Mouse (Mus musculus) G1E-ER4 (cell line): ENCODE data around the gene Zfp941. TPM values are rescaled to one million over a fixed set of nuclear protein-coding genes. Genes with fewer than 3 reads are reported as not detected.

Experiments used
- GATA1 ChIP-seq: IDR thresholded peaks from one replicate; pipeline ENCODE4 v1.8.0; 2012; ENCODE audit warnings: low read length, inconsistent platforms
- polyA plus RNA-seq: library from polyadenylated mRNA; stranded (reverse); fragments of >175 nt; gene quantifications from 2 replicates; pipeline ENCODE4 v1.2.3, GENCODE M21; 2012

Gene Zfp941
- polyA plus RNA-seq: not detected in 2 replicates

- TF ChIP-seq GATA1: no peak
Measured at GRCm38 (mm10) chr7:140821653-140822329, at the start of gene Zfp941. Gene Zfp941, minus strand, starts transcription at chr7:140822178.

DNA sequence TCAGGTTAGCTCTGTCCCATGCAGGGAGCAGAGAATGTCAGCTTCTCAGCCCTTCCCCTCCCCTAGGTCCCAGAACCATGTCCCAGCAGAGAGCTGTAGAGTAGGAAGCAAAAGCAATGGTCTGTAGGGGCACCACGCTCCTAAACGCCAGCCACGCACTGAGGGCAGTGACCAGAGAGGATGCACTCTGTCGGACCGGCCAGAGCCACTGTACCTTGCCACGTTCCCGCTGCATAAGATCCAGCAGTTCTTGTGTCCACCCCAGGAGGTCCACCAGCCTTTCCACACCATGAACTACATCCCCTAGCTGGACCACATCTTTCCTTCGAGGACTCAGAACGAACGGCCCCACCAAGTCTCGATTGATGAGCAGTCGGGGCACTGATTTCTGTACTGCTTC lies 42.8 kb upstream of the Zfp941 start:
- no peak for TF ChIP-seq GATA1

DNA sequence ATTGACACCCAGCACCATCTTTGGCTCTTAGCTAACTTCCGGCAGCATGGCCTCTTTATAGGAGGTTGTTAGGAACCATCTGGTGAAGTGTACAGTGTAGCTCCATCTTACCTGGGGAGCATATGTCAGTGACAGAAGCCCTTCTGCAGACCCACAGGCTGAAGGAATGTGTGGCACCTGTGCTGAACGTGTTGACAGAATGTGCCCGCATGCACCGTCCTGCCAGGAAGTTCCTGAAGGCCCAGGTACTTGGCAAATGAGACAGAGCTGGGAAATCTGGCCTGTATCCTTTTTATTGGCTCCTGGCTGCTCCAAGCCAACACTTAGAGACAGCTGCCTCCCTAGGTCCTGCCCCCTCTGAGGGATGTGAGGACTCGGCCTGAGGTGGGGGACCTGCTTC lies 38.8 kb upstream of the Zfp941 start:
- TF ChIP-seq GATA1: no peak

DNA sequence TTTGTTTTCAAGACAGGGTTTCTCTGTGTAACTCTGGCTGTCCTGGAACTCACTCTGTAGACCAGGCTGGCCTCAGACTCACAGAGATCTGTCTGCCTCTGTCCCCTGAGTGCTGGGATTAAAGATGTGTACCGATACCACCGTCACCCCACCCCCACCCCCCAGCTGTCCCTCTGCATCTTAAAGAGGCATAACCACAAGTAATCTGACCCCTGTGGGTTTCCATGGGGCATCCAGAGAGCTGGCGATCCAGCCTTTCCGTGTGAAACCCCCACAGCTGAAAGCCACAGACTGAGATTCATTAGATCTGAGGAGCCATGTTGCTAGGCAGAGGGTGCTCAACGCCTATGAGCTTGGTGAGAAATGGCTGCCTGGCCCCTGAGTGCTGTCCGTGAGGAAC lies 38.0 kb upstream of the Zfp941 start:
- no peak for TF ChIP-seq GATA1

- no peak for TF ChIP-seq GATA1
Measured at GRCm38 (mm10) chr7:140858746-140859145, 36.8 kb upstream of the Zfp941 start.

GRCm38 (mm10) chr7:140857550-140858505 lies 35.9 kb upstream of the Zfp941 start, which contains the start of gene Bet1l:
Gene Bet1l, minus strand, starts transcription at chr7:140857577.
- no peak for TF ChIP-seq GATA1

DNA sequence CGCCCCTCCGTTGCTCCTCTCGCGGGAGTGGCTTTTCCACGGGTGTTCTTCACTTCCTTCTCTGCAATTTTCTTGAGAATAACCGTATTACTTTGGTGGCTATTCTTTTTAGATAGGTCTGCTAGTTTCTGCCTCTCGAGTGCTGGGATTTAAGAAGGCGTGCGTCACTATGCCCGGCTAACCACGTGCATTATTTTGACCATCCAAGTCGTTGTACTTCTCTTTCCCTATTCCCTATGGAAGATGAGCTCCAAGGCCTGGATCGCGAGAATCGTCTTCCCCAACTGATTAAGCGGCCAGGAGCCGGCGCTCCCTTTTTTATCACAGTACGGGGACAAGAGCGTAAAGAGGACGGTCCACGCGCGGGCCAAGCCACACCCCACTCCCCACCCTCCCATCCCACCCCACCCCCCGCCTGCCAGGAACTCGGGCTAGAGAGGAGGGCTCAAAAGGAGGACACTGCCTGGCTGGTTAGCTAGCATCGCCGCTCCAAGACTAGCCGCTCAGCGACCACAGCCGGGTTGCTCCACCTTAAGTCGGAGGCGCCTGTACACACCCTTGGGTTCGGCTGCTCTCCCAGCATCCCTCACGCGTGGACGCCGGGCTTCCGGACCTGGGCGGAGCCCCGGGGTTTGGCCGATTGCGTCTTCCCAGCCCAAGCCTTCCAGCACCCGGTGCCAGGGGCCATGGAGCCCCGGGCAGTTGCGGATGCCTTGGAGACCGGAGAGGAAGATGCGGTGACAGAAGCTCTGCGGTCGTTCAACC lies 35.0 kb upstream of the Zfp941 start, which contains the start of gene Ric8a:
TSS of gene Ric8a (plus strand) at position 173 of the 765 bp plus-strand sequence.
- TF ChIP-seq GATA1: no peak

DNA sequence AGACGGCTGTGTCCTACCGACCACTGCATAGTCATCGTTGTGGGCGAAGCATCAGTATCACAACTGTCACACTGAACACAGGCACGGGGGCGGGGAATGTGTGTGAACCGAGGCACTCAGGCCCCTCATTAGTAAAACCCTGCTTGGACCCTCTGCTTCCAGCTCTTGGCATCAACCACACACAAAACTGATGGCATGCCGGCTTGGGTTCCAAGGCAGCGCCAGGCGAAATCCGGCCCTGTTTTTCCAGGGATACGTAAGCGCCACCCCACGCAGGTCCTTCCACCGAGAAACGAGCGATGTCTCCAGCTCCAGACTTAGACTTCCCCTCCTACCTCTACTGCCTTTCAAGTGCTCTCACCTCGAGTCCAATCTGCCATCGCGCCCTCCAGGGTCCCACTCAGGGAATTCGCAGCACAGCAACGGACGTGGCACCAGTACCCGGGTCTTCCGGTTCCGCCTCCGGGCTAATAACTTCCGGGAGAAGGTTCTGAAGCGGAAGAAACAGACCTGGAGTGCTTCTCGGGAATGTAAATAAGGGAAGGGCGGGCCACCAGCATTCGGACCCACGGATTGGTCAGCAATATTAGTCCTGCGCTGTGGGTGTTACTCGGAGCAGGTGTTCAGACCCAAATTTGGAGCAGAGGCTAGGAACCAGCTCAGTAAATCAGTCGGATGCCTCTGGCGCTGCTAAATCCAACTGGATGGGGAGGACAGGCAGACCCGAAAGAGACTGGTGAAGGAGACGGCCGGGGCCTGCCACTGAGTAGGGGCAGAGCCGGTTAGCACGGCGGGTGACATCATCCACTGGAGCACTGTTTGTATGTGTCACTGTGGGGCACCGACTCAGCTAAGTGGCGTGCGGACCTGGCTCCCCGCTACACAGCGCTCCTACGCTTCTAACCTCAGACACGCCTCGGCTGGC lies 34.1 kb upstream of the Zfp941 start, which contains the start of gene Gm45785:
TSS of gene Gm45785 (minus strand) at position 472 of the 925 bp plus-strand sequence.
- TF ChIP-seq GATA1: no peak

DNA sequence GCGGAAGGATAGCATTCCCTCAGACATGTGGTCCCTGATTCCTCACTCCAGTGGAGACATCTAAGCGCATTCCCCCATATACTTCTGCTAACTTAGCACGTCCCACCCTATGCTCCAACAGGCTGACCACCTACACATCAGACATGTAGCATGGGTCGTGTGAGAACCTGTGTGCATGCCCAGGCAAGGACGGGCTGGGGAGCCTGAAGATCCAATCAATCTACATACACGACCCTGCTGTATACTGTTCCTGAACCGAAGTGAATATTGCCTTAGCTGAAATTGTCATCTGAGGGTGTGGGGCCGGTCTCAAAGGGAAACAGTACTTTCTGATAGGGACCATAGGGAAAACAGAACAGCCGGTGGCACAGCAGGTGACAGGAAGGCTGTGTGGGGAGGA lies 33.2 kb upstream of the Zfp941 start:
- no peak for TF ChIP-seq GATA1

DNA sequence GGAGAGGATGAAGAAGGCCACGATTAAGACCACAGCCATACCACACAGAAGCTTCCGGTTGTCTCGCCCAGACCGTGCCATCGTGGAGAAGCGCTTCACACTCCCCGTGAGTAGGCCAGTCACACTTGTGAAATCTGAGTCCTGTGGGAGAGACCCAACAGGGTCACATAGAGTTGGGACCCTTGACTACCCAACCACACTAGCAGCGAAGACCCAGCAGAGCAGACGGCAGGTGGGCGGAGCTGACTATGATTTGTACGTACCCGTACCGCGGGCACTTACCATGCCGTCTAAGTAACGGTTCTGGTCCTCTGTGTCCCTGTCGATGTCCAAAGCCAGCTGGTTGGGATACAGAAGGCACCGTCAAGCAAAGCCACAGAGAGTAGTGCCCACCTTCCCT lies 32.5 kb upstream of the Zfp941 start:
- no peak for TF ChIP-seq GATA1

- TF ChIP-seq GATA1: no peak
Measured at GRCm38 (mm10) chr7:140853386-140853785, 31.4 kb upstream of the Zfp941 start.

DNA sequence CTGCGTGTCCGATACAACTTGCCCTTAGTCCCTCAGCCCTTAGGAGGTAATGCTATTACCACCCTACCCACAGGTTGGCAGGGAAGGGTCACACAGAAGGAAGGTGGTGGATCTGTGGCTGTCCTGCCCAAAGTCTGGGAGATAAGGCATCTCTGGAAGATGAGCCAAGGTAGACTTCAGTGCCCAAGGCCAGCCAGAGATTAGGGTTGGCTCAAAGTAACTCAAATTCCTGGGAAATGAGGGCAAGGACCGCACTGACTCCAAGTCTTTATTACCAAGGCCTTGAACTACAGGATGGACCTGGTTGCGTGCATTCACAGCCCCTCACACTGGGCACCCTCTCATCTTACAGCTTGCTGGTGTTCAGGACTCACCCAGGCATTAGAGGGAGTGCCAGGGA lies 29.9 kb upstream of the Zfp941 start:
- no peak for TF ChIP-seq GATA1

DNA sequence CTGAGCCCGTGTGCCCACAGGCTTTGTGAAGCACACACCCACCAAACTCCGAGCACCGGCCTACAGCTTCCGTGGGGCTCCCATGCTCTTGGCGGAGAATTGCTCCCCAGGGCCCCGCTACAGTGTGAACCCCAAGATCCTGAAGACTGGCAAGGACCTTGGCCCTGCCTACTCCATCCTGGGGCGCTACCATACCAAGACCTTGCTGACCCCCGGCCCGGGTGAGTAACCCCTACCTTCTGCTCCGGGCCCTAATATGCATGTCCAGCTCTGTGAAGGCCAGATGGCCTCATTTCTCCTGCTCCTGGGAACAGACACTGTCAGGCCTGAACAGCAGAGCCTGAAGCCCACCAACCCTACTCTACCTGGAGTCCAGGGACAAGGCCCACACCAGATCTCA lies 26.6 kb upstream of the Zfp941 start:
- TF ChIP-seq GATA1: no peak

DNA sequence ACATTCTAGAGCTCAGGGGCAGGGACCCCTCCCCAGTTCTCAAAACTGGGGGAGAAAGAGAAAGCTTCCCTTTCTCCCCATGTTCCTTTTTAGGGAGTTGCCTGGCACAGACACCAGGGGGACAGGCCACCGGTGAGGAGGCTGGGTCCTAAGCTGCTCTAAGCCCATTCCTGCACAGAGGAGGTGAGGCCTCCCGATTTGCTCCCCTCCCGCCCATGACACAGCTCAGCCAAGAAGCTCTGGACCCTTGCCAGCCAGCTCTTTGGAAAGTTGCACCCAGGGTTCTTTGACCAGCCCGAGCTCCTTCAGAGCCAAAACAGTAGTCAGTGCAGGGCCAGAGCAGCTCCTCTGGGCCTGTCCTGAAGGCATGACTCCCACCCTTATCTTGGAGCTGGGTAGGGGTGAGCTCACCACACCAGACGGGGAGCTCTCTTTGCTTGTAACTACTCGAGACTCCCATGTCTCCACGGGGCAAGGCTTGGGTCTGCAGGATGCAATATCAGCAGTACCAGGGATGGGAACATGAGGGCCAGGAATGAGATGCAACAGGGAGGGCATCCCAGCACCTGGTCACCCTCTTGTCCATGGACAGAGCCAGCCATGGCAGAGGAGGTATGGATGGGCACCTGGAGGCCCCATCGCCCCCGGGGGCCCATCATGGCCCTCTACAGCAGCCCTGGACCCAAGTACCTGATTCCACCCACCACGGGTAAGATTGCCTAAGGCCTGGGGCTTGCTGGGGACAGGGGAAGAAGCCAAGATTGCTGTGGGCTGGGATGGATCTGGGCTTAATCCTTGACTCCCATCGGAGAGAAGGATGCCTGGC lies 26.0 kb upstream of the Zfp941 start, which contains the start of gene Odf3:
TSS of gene Odf3 (plus strand) at position 51 of the 826 bp plus-strand sequence.
- no peak for TF ChIP-seq GATA1
